Mouse (Mus musculus) thymus, postnatal 25 days (tissue): ENCODE measurements around the gene Slc35b1.
A peak's percentile ranks its signal among the peaks of the same experiment; 100 is the strongest.

Experiments
- DNase-seq: peaks from one replicate; pipeline ENCODE4 v3.0.0; 2022

Gene Slc35b1

DNA sequence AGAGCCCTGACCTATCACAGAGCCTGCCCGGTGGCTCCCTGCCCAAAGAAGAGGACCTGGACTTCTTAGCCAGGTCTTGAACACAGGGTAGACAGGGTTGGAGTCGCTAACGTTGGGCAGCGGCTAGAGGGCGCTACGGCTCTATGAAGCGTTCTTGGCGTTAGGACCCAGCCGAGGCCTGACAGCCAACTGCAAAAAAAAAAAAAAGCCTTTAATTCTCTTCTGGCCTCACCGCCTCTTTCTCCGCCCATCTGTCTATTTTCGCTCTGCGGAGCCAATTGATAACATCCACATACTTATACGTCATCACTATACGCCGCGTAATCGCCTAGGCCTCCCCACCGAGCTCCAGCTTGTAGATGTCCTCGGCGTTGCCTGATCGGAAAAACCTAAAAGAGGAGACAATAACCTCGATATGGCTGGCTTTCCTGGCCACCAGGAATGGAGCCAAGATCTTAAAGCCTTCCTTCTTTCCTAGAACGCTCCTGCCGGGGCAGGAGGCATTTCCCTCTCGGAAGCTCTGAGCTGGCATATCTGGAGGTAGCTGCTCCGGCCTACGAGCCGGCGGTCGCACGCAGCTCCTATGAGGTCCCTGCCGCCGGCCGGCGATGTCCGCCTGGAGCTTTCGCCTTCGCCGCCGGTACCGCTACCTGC, at the start of gene Slc35b1:
Gene Slc35b1, plus strand, starts transcription at position 374 of the 654 bp plus-strand sequence.
- DNase-seq = peak; percentile 91

GRCm38 (mm10) chr11:95336568-95337128, 47.8 kb upstream of the Slc35b1 start, which contains the start of gene Fam117a:
TSS of gene Fam117a (plus strand) at chr11:95337018.
- peak; percentile 90 for DNase-seq

DNA sequence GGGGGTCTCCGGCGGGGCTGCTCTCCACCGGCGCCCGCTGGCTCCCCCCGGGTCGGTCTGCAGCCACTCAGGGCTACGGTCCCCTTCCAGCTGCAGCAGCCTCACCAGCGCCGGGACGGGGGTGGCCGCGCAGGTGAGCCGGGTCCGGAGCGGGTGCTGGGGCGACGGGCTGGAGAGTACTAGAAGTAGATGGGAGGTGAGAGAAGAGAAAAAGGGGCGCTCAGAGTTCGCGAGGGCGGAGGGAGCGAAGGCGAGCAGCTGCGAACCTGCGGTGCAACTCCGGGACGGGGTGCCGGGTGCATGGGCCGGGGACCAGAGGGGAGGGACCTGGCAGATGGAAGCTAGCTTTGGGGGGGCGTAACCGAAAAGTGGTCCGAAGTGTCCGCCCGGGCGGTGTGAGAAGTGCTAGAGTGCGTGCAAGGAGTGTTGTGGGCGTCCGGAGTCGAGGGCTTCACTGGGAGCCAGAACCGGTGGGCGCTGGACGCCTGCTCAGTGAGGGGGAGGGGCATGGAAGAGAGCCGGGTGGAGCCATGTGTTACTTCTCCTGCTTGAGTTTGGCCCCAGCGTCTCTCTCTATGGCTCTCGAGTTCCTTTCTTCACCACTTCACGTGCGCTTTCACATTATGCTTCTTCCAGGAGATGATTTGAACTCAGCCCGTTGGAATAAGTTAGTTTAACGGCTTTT, 47.2 kb upstream of the Slc35b1 start:
- peak; percentile 73 for DNase-seq

- peak; percentile 41 for DNase-seq
Observed at GRCm38 (mm10) chr11:95337846-95338342, 46.6 kb upstream of the Slc35b1 start.

DNA sequence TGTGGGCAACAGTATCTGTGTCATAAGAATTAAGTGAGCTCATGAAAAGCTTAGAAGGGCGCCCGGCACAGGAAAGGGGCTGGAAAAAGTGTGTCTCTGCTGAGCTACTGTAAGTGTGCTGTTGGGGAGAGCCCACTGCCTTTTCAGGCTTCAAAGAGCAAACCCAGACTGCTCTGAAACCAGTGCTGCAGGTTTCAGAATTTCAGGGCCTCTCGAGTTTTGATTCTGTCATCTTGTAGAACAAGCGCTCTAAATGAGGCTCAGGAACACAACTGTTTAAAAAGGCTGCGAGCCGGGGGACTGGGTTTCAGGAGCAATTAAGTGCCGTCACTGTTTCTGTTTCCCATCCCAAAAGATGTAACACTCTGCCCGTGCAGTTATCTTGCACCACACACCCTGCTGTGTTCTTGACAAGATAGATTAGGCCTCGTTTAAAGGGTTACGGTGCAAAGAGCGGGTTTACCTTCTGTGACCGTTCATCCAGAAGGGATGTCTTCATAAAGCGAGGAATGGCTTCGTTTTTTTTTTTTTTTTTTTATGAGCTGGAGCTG, 44.9 kb upstream of the Slc35b1 start:
- peak; percentile 52 for DNase-seq

DNA sequence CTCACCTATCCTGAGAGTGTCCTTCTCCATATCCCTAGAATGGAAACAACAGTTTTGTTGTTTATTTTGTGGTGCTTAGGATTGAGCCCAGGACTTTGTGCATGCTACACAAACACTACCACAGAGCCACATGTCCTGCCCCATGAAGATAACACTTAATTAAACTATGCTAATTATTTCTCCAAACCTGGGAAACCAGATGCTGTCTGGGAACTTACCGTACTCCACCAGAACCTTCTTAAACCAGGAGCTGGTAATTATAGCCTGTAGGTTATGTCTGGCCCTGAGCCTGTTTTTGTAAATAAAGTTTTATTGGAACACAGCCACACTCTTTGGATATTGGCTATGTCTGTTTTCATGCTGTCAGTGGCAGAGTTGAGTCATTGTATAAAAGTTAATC, 44.2 kb upstream of the Slc35b1 start:
- no peak for DNase-seq

GRCm38 (mm10) chr11:95340664-95341063, 43.8 kb upstream of the Slc35b1 start:
- no peak for DNase-seq

DNA sequence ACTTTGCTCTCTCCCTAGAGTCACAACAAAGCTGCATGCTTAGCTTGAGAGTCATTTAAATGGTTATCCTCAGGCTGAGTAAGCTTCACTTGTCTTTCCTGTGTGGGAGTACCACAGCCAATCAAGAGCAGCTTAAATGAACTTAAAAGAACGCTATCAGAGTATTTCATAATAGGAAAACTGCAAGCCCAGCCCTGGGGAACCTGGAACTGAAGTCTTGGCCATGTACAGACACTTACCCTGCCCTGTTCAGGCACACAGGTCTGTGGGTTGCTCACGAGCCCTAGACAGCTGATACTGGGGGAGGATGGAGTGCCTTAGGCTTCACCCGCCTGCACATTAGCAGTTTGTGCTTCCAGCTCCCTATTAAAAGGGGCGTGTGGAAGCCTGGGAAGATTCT, 41.3 kb upstream of the Slc35b1 start:
- DNase-seq = no peak

DNA sequence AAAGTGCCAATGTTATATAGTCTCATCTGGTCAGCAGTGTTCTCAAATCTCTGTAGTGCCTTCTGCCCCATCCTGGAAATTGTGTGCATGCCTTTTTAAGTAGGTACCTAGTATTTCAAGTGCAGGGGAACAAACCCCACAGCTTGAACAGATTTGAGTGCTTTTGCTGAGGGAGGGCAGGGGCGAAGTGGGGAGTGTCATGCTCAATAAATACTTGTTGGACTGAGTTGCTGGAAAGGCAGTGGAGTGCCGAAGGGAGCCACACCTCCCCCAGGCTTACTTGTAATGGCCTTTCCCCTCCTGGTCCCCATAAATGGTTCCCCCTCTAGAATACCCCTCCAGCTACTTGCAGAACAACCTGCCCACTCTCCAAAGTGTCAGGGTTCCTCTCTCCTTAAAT, 40.3 kb upstream of the Slc35b1 start:
- no peak for DNase-seq

DNA sequence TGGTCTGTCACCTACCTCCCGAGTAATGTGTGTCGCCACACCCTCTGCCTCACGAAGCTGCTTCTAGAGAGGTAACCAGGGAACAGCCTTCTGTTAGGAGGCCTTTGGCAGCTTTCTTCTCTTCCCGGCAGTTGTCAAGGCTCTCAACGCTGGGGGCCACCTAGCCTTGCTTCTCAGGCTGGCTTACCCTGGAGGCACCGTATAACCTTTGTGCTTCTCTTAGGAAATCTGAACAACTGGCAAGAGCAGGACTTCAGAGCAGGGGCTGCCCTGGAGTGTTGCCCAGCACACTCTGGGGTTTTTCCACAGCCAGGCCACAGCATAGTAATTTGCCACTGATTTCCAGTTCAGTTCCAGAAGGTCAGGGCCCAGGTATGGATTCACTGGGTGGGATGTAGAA, 34.2 kb upstream of the Slc35b1 start:
- DNase-seq = peak; percentile 17

GRCm38 (mm10) chr11:95350960-95351359, 33.5 kb upstream of the Slc35b1 start:
- peak; percentile 63 for DNase-seq

GRCm38 (mm10) chr11:95352686-95353085, 31.8 kb upstream of the Slc35b1 start:
- DNase-seq = no peak

GRCm38 (mm10) chr11:95353226-95353625, 31.3 kb upstream of the Slc35b1 start:
- no peak for DNase-seq

GRCm38 (mm10) chr11:95354228-95354944, 30.1 kb upstream of the Slc35b1 start:
- DNase-seq = peak; percentile 58

GRCm38 (mm10) chr11:95354945-95355660, 29.4 kb upstream of the Slc35b1 start:
- DNase-seq = no peak

DNA sequence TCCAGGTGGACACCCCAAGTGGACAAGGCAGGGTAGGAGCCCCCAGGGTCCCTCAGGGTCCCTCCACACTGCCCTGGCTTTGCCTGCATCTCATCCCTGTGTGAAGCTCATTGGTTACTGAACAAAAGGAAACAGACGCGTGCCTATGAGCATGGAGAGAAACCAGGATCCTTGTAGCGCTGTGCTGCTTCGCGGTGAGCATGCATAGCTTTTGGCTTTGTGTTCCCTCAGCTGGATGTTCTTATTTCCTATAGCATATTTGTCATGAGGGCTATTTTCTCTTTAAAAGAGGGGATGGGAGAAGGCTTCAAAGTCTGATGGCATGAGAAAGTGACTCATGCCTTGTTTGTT, 28.9 kb upstream of the Slc35b1 start:
- DNase-seq = peak; percentile 47

GRCm38 (mm10) chr11:95356039-95356438, 28.5 kb upstream of the Slc35b1 start:
- DNase-seq = peak; percentile 41

DNA sequence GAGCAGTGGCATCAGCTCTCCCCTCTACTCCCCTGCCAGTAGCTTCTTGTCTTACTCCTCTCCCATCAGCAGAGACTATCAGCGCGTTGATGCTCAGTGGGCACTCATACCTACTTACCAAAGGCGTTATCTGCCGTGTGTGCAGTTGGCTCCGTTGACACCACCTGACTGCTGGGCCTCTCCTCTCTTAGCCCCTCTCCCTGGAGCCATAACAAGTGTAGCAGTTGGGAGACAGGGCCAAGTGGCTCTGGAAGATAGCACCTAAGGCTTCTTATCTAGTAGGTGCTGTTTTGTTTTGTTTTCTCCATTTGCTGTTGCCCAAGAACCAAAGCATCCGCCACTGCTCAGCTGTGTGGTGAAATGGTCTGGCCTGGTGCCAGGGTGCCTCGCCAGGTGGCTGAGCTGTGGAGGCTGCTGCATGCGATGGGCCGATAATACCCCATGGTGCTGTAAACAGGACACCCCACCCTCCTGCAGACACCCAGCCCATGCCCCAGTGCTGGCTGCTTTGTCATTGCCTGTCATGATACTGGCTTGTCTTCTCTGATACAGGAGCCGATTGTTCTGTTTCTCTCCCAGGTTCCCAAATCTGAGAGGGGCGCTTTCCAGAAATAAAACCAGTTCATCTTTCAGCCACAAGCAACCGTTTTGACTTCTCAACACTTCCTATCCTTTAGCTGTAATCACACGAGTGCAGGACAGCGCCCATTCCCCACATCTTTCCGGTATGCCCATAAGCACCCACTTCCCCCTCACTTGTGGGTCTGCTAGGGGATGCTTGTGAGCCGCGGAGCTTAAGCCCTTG, 27.8 kb upstream of the Slc35b1 start:
- peak; percentile 92 for DNase-seq

DNA sequence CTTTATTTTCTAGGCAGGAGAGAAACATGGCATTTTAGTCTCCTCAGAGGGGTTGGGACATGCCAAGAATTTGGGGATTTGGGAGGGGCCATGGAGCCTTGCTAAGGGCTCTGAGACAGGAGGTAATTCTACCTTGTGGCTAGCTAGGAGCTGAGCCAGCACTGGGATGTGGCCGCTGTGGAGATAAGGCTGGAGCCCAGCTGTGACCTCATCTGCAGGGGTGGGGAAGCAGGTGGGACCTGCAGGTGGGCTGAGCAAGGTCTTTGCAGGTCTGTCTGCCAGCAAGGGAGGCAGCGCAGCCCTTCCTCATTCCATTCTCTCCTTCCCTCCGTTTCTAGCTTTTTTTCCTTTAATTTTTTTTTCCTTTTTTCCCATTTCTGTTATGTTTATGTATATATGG, 26.2 kb upstream of the Slc35b1 start:
- DNase-seq = peak; percentile 66

DNA sequence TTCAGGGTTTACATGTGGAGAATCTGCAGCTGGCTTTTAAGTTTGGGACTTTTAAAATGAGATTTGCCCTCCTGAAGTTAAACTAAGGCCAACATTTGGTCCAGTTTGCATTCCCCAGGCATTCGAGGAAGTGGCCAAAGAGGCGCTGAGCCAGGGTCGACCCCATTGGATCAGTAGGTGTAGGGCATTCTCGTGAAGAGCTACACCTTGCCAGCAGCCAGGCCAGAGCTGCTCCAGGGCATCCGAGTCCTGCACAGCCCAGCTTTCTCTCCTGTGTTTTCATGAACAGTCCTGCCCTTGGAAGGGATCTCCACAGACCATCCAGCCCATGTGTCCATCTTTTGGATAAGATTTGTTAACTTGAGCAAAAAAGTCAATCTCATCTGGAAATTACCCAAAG, 20.1 kb upstream of the Slc35b1 start:
- DNase-seq = no peak

- DNase-seq = no peak
Observed at GRCm38 (mm10) chr11:95365596-95365995, 18.9 kb upstream of the Slc35b1 start.
